Mouse (Mus musculus) brain, embryonic 14.5 days (tissue): ENCODE data around the gene Hist2h3c2.

ENCODE experiments used
- CTCF ChIP-seq: fragments of 200-500 bp; IDR thresholded peaks from 2 replicates; pipeline ENCODE4 v1.5.1; 2012; ENCODE audit warnings: inconsistent platforms, mild to moderate bottlenecking, moderate library complexity, borderline replicate concordance; ENCODE audit not compliant: insufficient read depth, insufficient read length; ENCODE audit errors: extremely low read depth
- POLR2A ChIP-seq: fragments of 200-500 bp; IDR thresholded peaks from 2 replicates; pipeline ENCODE4 v1.6.1; 2012; ENCODE audit warnings: mild to moderate bottlenecking, inconsistent platforms, borderline replicate concordance; ENCODE audit not compliant: poor library complexity, insufficient read depth, insufficient read length, severe bottlenecking; ENCODE audit errors: extremely low read depth

DNA sequence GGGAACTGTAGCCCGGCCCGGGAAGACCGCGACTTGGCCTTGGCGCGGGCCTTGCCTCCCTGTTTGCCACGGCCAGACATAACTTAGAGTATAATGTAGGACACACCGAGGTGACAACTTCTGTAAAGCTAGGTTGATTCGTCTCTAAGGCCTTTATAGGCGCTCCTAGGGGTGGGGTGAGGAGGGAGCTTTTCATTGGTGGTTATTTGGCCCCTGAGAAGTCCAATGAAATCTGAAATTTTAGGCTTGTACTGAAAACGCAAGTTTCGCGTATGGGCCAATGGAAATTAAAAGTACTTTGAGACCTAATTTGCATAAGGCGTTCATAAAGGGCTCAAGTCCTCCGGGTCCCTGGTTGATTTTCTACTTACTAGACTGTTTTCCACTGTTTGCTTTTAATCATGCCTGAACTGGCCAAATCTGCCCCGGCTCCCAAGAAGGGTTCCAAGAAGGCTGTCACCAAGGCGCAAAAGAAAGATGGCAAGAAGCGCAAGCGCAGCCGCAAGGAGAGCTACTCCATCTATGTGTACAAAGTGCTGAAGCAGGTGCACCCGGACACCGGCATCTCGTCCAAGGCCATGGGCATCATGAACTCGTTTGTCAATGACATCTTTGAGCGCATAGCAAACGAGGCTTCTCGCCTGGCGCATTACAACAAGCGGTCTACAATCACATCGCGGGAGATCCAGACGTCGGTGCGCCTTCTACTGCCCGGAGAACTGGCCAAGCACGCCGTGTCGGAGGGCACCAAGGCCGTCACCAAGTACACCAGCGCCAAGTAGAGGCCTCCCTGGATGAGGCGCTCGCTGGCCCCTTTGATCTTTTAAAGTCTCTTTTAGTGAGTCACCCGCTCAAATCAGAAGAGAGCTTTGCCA is 17.9 kb downstream of the Hist2h3c2 start, which contains the start of the genes Hist2h2ac and Hist2h2be:
- TF ChIP-seq POLR2A (peak; percentile 57; the same call in 1 of the 2 replicates), CTCF (no peak)
